Mouse (Mus musculus): ENCODE measurements around the gene Cmc1. TPM values are rescaled to one million over a fixed set of nuclear protein-coding genes. Genes with fewer than 3 reads are reported as not detected.
A peak's percentile ranks its signal among the peaks of the same experiment; 100 is the strongest.
"Not testable (repeated sequence)": the region's sequence is repeated elsewhere in the genome, so short reads cannot be mapped to it uniquely, and the experiment has no call there.

The Cmc1 gene
- polyA plus RNA-seq, 1 experiment from 2014 or later = 23.9 TPM

DNA sequence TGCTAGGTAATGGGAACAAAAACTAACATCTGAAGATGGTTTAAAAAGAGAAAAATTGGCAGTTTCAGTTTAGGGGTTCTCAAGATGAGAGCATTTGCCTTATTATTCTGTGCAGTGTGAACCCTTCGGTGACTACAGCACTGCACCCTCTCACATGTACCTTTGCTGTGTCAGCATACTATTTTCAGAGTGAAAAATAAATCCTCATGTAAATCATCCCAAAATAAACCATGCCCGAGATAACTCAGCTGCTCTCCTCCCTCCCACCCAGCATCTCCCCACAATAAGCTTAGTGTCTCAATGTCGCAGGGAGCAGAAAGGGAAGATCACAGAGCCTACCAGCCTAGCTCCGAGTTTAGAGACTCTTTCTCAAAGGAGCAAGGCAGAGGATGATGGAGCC is 23.1 kb upstream of the Cmc1 start:
- ATAC-seq (ENCODE audit: low read depth) (no peak), DNase-seq (no peak)
- no peak overlapping the region for H3K9ac ChIP-seq
- no peak overlapping the region for H3K27ac ChIP-seq
- H3K27me3 ChIP-seq = no peaks in the 10 kb centered on the region
- 59% methylated on average over 4 of the region's 4 CpGs for WGBS (ENCODE audit: insufficient replicate concordance)
- no peak overlapping the region for H3K4me3 ChIP-seq (replicated peaks)
- H3K4me1 ChIP-seq (replicated peaks) = no peaks in the 10 kb centered on the region
- H3K36me3 ChIP-seq = no peaks in the 10 kb centered on the region
- no peak overlapping the region for H3K4me2 ChIP-seq
- 0 out of 2 replicates have a peak, but pooled peaks cover 2% of the 10 kb centered on the region for H3K9me3 ChIP-seq (replicated peaks)

DNA sequence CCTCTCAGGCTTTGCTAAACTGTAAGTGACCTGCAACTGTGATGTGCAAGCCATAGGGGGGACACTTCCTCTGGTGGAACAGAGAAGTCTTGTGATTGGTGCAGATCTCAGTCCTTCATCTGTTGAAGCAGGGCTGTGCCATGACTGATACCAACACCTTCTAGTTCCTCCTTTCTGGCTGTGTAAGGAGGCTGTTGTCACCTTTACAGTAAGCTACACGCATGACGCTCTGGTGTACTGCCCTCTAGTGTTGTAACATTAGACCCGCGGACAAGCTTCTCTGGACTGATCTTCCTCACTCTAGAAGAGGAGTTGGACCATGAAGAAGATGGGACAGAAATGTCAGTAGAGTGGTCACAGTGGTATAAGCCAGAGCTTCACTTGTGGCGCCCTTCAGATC is 18.6 kb upstream of the Cmc1 start:
- Histone ChIP-seq H3K4me3 (replicated peaks) (no peak overlapping the region), H3K9ac (no peak overlapping the region), H3K27me3 (no peaks in the 10 kb centered on the region), H3K36me3 (no peaks in the 10 kb centered on the region), H3K9me3 (replicated peaks) (0 out of 2 replicates have a peak, but pooled peaks cover 2% of the 10 kb centered on the region), H3K27ac (no peak overlapping the region), H3K4me2 (no peak overlapping the region), H3K4me1 (replicated peaks) (no peaks in the 10 kb centered on the region)
- no peak for DNase-seq
- peak; percentile 51; the same call in 1 of the 2 replicates for ATAC-seq (ENCODE audit: low read depth)
- WGBS (ENCODE audit: insufficient replicate concordance) = 32% methylated on average over 5 of the region's 5 CpGs

DNA sequence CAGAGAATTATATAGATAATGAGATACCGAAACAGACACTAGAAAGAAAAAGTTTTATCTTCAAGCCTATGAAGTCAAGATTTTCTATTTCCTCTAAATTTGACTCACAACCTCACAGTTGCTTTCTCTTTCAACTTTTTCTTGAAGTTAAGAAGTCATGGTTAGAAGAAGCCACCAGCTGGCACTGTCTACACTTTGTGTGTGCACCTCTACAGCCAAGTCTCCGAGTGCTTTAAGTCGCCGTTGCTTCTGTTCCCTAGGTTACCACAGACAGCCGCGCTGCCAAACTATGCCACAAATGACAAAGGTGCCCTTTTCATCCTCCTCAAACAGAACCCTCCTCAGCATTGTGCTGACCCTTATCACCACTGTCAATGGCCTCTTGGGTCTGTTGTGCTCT is 17.6 kb upstream of the Cmc1 start:
- ATAC-seq (ENCODE audit: low read depth) (no peak), DNase-seq (no peak)
- Histone ChIP-seq H3K36me3 (no peaks in the 10 kb centered on the region), H3K4me2 (no peak overlapping the region), H3K9me3 (replicated peaks) (no peaks in the 10 kb centered on the region), H3K4me1 (replicated peaks) (no peaks in the 10 kb centered on the region), H3K9ac (no peak overlapping the region), H3K4me3 (replicated peaks) (no peak overlapping the region), H3K27ac (no peak overlapping the region), H3K27me3 (no peaks in the 10 kb centered on the region)
- 75% methylated on average over 6 of the region's 6 CpGs for WGBS (ENCODE audit: insufficient replicate concordance)

DNA sequence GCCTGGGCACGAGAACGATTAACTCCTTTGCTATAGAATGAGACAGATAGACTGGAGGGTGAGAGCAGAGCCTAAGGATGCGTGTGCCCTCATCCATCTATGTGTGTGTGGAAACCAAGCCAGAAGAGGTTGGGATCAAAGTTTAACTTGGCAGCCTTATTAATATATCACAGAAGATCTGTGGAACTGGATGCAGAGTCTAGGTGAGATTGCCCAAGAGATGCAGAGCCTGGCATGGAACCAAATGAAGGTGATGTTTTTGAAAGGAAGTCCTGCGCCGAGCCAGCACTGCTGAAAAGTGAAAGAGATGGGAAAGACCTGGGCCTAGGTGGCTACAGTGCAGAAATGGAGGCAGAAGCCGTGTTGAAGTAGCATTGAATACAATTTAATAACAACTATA is 11.6 kb upstream of the Cmc1 start:
- Histone ChIP-seq H3K4me2 (no peak overlapping the region), H3K27me3 (no peaks in the 10 kb centered on the region), H3K4me1 (replicated peaks) (no peaks in the 10 kb centered on the region), H3K36me3 (no peaks in the 10 kb centered on the region), H3K27ac (no peak overlapping the region), H3K9me3 (replicated peaks) (no peaks in the 10 kb centered on the region), H3K9ac (no peak overlapping the region), H3K4me3 (replicated peaks) (no peak overlapping the region)
- ATAC-seq (ENCODE audit: low read depth) = no peak
- WGBS (ENCODE audit: insufficient replicate concordance) = 74% methylated on average over 6 of the region's 6 CpGs
- no peak for DNase-seq

DNA sequence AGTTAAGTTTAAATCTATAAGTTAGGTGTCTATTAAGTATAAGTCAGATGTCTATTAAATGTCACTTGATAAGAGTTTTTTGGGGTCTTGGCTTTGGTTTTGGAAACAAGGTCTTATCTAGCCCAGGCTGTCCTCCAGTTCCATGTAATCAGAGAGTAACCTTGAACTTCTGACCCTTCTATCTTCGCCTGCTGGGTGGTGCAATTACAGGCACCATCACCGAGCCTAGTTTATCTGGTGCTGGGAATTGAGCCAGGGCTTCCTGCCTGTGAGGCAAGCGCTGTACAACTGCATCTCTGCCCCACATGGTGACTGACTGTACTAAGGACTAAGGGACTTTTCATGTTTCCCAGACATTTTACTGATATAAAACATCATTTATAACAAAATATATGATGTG is 10.0 kb upstream of the Cmc1 start:
- H3K4me3 ChIP-seq (replicated peaks) = no peak overlapping the region
- 23% methylated on average over 3 of the region's 3 CpGs for WGBS (ENCODE audit: insufficient replicate concordance)

DNA sequence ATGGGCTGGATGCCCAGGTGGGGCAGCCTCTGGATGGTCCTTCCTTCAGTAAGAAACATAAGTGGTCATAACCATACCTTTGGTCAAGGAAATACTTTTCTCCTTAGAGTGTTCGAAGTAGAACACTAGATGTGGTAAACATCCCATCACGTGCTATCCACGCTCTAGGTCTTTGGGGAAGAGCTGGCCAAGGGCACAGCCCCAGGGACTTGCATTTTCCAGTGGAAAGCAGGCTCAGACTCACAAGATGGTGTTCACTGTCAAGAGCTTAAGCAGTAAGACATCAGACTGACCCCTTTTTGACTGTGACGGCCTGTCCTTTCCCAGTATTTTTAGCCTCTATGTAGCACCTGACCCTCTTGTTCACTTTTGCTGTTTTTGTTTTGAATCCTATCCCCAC is 8.2 kb upstream of the Cmc1 start:
- Histone ChIP-seq H3K4me1 (replicated peaks) (no peaks in the 10 kb centered on the region), H3K4me2 (no peak overlapping the region), H3K27ac (no peak overlapping the region), H3K36me3 (no peaks in the 10 kb centered on the region), H3K4me3 (replicated peaks) (no peak overlapping the region), H3K9ac (no peak overlapping the region), H3K27me3 (no peaks in the 10 kb centered on the region), H3K9me3 (replicated peaks) (no peaks in the 10 kb centered on the region)
- WGBS (ENCODE audit: insufficient replicate concordance) = 76% methylated on average over 4 of the region's 4 CpGs
- ATAC-seq (ENCODE audit: low read depth) (no peak), DNase-seq (no peak)

More for the DNA sequence above, 10.0 kb upstream of the Cmc1 start:
- DNase-seq (no peak), ATAC-seq (ENCODE audit: low read depth) (no peak)
- no peak overlapping the region for H3K27ac ChIP-seq
- no peaks in the 10 kb centered on the region for H3K9me3 ChIP-seq (replicated peaks)
- no peaks in the 10 kb centered on the region for H3K27me3 ChIP-seq
- H3K9ac ChIP-seq = no peak overlapping the region
- H3K36me3 ChIP-seq = no peaks in the 10 kb centered on the region
- no peaks in the 10 kb centered on the region for H3K4me1 ChIP-seq (replicated peaks)
- no peak overlapping the region for H3K4me2 ChIP-seq

DNA sequence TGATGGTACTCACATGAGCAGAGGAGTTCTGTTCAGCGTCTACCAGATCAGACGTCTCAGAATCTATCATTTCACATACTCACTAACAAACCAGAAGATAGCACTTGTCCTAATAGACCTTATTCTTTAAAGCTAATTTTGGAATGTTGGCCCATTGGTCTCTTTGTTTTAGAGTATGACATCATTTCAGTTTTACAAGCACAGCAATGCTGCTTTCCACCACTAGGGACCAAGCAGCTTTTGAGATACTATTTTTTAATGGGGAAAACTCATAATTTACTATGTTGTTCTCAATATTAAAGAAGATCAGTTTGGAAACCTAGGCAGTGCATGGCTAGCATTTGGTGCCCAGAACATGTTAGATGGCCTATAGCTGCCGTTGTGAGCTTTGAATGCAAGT is 7.3 kb upstream of the Cmc1 start:
- ATAC-seq (ENCODE audit: low read depth) = no peak
- Histone ChIP-seq H3K27ac (no peak overlapping the region), H3K9ac (no peak overlapping the region), H3K36me3 (no peaks in the 10 kb centered on the region), H3K9me3 (replicated peaks) (no peaks in the 10 kb centered on the region), H3K27me3 (no peaks in the 10 kb centered on the region), H3K4me2 (no peak overlapping the region), H3K4me1 (replicated peaks) (no peaks in the 10 kb centered on the region), H3K4me3 (replicated peaks) (no peak overlapping the region)
- DNase-seq = no peak
- 82% methylated on average over 3 of the region's 3 CpGs for WGBS (ENCODE audit: insufficient replicate concordance)

DNA sequence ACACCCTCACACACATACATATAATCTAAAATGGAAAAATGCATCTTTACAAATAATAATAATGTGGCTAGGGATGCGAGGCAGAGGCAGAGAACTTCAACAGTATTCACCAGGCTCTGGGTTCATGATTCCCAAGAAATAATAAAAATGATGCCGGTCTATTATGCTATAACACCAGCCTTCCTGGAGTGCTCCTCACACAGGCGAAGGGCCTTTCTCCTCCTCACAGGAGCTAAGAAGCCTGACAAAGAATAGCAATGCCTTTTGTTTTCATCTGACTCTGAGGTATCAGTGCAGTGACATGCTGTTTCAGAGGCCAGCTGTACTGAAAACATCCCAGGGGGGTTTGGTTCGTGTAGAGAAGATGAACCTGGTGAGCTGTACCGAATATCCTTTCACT is 4.7 kb upstream of the Cmc1 start:
- no peaks in the 10 kb centered on the region for H3K27me3 ChIP-seq
- DNase-seq = no peak
- no peaks in the 10 kb centered on the region for H3K36me3 ChIP-seq
- H3K4me2 ChIP-seq = no peak overlapping the region
- H3K27ac ChIP-seq = no peak overlapping the region
- peaks cover 12% of the 10 kb centered on the region for H3K4me1 ChIP-seq (replicated peaks)
- no peak for ATAC-seq (ENCODE audit: low read depth)
- WGBS (ENCODE audit: insufficient replicate concordance) = 78% methylated on average over 5 of the region's 5 CpGs
- H3K9ac ChIP-seq = no peak overlapping the region
- no peak overlapping the region for H3K4me3 ChIP-seq (replicated peaks)
- H3K9me3 ChIP-seq (replicated peaks) = no peaks in the 10 kb centered on the region

DNA sequence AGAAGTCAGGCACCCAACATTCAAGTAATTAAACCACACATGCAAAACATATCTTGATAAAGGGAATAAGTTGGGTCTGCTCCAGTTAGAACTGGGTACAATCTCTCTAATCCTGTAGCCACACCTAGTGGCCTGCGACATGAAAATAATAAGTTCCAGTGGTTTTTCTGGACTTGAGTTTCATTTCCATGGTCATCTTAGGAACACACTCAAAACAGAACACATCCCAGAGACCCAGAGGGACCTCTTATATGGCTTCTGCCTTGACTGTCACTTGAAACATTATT is 1.2 kb upstream of the Cmc1 start:
- 45% methylated on average over 1 of the region's 1 CpGs for WGBS (ENCODE audit: insufficient replicate concordance)
- H3K4me3 ChIP-seq (replicated peaks) = peak overlapping the region; percentile 84; the same call in 1 of the 2 replicates
- no peaks in the 10 kb centered on the region for H3K9me3 ChIP-seq (replicated peaks)
- H3K4me2 ChIP-seq = peak overlapping the region; percentile 73
- H3K27ac ChIP-seq = peak overlapping the region; percentile 66; the same call in 1 of the 2 replicates
- ATAC-seq (ENCODE audit: low read depth) = no peak
- H3K4me1 ChIP-seq (replicated peaks) = peaks cover 29% of the 10 kb centered on the region
- H3K27me3 ChIP-seq = no peaks in the 10 kb centered on the region
- no peak overlapping the region for H3K9ac ChIP-seq
- no peaks in the 10 kb centered on the region for H3K36me3 ChIP-seq
- no peak for DNase-seq

DNA sequence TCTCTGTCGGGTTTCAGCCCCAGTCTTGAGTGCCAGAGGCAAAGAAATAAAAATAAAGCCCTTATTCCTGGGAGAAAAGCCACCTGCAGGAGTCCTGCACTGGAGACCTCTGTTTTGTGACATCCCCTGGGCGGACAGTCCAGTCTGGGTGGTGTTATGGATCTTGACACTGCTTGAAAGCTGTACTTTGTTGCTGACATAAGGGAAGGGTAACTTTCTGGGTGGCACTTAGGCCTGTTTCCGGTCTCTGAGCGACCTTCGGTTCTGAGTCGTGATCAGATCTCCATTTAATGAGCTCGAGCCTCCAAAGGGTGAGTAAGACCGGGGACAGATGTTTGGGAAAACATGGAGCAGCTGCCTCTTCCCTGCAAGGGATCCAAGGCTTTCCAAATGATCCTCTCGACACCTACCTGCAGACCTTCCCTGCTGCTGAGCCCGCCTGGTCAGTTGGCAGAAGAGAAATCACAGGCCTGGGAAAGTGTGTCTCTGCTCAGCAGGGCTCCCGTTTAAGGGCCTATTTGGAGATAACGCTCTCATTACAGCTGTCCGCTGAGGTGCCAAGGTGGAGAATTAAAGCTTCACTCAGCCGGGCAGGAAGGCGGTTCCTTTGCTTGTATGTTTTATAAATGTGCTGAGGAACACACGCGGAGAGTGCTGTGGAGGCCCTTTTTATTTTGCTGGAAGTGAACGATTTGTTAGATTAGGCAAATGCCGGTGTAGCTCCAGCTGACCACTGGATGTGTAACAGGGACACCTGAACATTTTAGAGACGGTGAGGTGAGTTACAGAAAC is 648 bp upstream of the Cmc1 start:
- Histone ChIP-seq H3K4me3 (replicated peaks) (peak overlapping the region; percentile 84), H3K4me1 (replicated peaks) (peaks cover 29% of the 10 kb centered on the region), H3K27me3 (no peaks in the 10 kb centered on the region), H3K27ac (peak overlapping the region; percentile 66), H3K9ac (peak overlapping the region; percentile 87), H3K9me3 (replicated peaks) (no peaks in the 10 kb centered on the region), H3K4me2 (peak overlapping the region; percentile 73), H3K36me3 (no peaks in the 10 kb centered on the region)
- DNase-seq = no peak
- 68% methylated on average over 20 of the region's 20 CpGs for WGBS (ENCODE audit: insufficient replicate concordance)
- peak; percentile 18; the same call in 1 of the 2 replicates for ATAC-seq (ENCODE audit: low read depth)

DNA sequence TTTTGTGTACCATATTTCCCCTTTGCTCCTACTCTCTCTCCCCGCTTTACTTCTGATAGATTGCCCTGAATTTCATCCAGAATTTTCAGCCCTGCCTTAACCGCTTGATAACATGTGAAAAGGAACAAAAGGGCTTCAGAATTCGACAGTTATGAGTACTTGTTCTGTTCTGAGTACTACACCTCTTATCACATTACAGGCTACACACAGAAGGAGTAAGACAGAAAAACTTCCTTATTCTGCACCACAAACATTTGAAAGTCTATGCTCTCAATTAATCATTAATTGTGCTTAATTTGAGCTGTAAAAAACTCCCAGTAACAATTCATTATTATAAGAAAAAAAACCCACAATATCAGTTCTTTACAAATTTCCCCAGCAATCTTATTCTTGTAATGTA is 9.6 kb downstream of the Cmc1 start:
- WGBS (ENCODE audit: insufficient replicate concordance) = 50% methylated on average over 3 of the region's 3 CpGs
- not testable (repeated sequence) for H3K9ac ChIP-seq; H3K9me3 ChIP-seq (replicated peaks); DNase-seq; H3K27me3 ChIP-seq; H3K4me3 ChIP-seq (replicated peaks); H3K4me2 ChIP-seq; ATAC-seq (ENCODE audit: low read depth); H3K4me1 ChIP-seq (replicated peaks); H3K27ac ChIP-seq
- H3K36me3 ChIP-seq = peaks cover 14% of the 10 kb centered on the region

DNA sequence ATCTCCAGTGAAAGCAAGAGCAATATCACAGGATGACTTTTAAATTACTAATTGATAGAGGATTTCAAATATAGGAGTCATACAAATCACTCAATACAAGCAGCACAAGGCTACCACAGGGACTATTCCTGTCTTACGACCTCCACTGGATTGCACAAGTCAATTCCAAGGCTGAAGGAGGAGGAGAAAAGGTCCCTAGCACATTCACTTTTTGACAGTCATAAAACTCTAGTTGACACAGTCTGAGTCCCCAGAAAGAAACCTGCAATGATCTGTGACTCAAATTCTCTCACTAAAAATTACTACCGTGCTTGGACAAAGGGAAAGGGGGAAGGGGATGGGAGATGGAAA is 39.6 kb downstream of the Cmc1 start:
- no peak overlapping the region for H3K27ac ChIP-seq
- H3K36me3 ChIP-seq = no peaks in the 10 kb centered on the region
- H3K4me2 ChIP-seq = no peak overlapping the region
- no peak overlapping the region for H3K9ac ChIP-seq
- no peak for DNase-seq
- H3K27me3 ChIP-seq = no peaks in the 10 kb centered on the region
- no peak overlapping the region for H3K4me3 ChIP-seq (replicated peaks)
- WGBS (ENCODE audit: insufficient replicate concordance) = 63% methylated on average over 2 of the region's 2 CpGs
- no peaks in the 10 kb centered on the region for H3K9me3 ChIP-seq (replicated peaks)
- H3K4me1 ChIP-seq (replicated peaks) = no peaks in the 10 kb centered on the region
- no peak for ATAC-seq (ENCODE audit: low read depth)
